Mouse (Mus musculus) lung, adult 18-20 months (tissue): ENCODE results near the gene Olig2.
A peak's percentile ranks its signal among the peaks of the same experiment; 100 is the strongest.
"Not testable (repeated sequence)": the region's sequence is repeated elsewhere in the genome, so short reads cannot be mapped to it uniquely, and the experiment has no call there.

Source experiments
- DNase-seq, 2 experiments: peaks; one replicate each; pipeline ENCODE4 v3.0.0; 2022; ENCODE audit warnings: mixed read lengths in 2 of 2

Gene Olig2

GRCm38 (mm10) chr16:91226883-91227759 is 1.9 kb downstream of the Olig2 start:
- no peak for DNase-seq

GRCm38 (mm10) chr16:91227760-91228043 is 2.4 kb downstream of the Olig2 start:
- no peak for DNase-seq

GRCm38 (mm10) chr16:91228238-91229071 is 3.2 kb downstream of the Olig2 start:
- no peak for DNase-seq

GRCm38 (mm10) chr16:91229072-91229348 is 3.8 kb downstream of the Olig2 start:
- no peak for DNase-seq

GRCm38 (mm10) chr16:91229643-91230042 is 4.4 kb downstream of the Olig2 start:
- no peak for DNase-seq

GRCm38 (mm10) chr16:91231781-91232469 is 6.7 kb downstream of the Olig2 start:
- no peak for DNase-seq

GRCm38 (mm10) chr16:91232470-91233240 is 7.4 kb downstream of the Olig2 start:
- no peak for DNase-seq

GRCm38 (mm10) chr16:91233241-91233944 is 8.1 kb downstream of the Olig2 start:
- DNase-seq, result no peak

- no peak for DNase-seq
Measured at GRCm38 (mm10) chr16:91239024-91239423, 13.8 kb downstream of the Olig2 start.

GRCm38 (mm10) chr16:91246292-91246691 is 21.0 kb downstream of the Olig2 start:
- DNase-seq, result no peak

GRCm38 (mm10) chr16:91255419-91256164 is 30.3 kb downstream of the Olig2 start:
- not testable (repeated sequence) for DNase-seq

- no peak for DNase-seq
Measured at GRCm38 (mm10) chr16:91258956-91259355, 33.7 kb downstream of the Olig2 start.

- DNase-seq, result no peak
Measured at GRCm38 (mm10) chr16:91260861-91261260, 35.6 kb downstream of the Olig2 start.

GRCm38 (mm10) chr16:91262467-91263220 is 37.4 kb downstream of the Olig2 start:
- DNase-seq, result no peak

GRCm38 (mm10) chr16:91265972-91266371 is 40.7 kb downstream of the Olig2 start:
- DNase-seq, result no peak

- no peak for DNase-seq
Measured at GRCm38 (mm10) chr16:91268724-91269452, 43.6 kb downstream of the Olig2 start.

GRCm38 (mm10) chr16:91269468-91270211 is 44.4 kb downstream of the Olig2 start, which contains the start of gene Olig1:
Gene Olig1, plus strand, starts transcription at chr16:91269772.
- peak; percentile 47 to 49 for DNase-seq

- DNase-seq, result no peak
Measured at GRCm38 (mm10) chr16:91270212-91270971, 45.1 kb downstream of the Olig2 start.
